Mouse (Mus musculus) liver, postnatal 0 days (tissue): ENCODE data around the gene Pcx.

ENCODE experiments used
- CTCF ChIP-seq: sonication (generic); IDR thresholded peaks from 2 replicates; pipeline ENCODE4 v1.5.1; 2016; ENCODE audit warnings: antibody characterized with exemption, low read depth
- EP300 ChIP-seq: IDR thresholded peaks from 2 replicates; pipeline ENCODE4 v1.6.1; 2016; ENCODE audit warnings: antibody characterized with exemption, low read depth, mild to moderate bottlenecking

- TF ChIP-seq CTCF (no peak), EP300 (no peak)
Observed at GRCm38 (mm10) chr19:4496535-4497262, 13.6 kb upstream of the Pcx start.
